In genomic region chr6:42381916-42382381, GRCm38 (mm10) we compare ENCODE assay signal across 11 mouse cellular contexts. TPM values are rescaled to one million over a fixed set of nuclear protein-coding genes. Genes with fewer than 3 reads are reported as not detected.
DNase-seq lines count a peak whose midpoint lies in the region; ATAC-seq and TF ChIP-seq lines count a peak whose summit lies in the region.
"Had no signal": no experiment of that assay in that cellular context is flagged by ENCODE, and none has a peak within 500 bp of the region (broad histone marks: within the 10 kb centered on the region; RNA-seq: fewer than 3 reads in every experiment).

No protein-coding gene starts in this region.

- no peak for DNase-seq in lung, adult 2 months
- DNase-seq in fat pad, adult 2 months (ENCODE audit: extremely low read depth, low read depth, low spot score) = peak; percentile 30
- DNase-seq in kidney, postnatal 0 days (ENCODE audit: low spot score) = peak; percentile 82
- no peak for DNase-seq in testis, postnatal 10 days (ENCODE audit: low spot score)
- no peak for DNase-seq in layer of hippocampus, adult 9-10 months (ENCODE audit: low spot score)

- 26% methylated on average over 9 of the region's 9 CpGs for WGBS in lung, embryonic 16.5 days
- 29% methylated on average over 9 of the region's 9 CpGs for WGBS in lung, adult 2 months
- WGBS in kidney, postnatal 0 days = 25% methylated on average over 9 of the region's 9 CpGs
- WGBS in stomach, embryonic 15.5 days = 26% methylated on average over 9 of the region's 9 CpGs

- H3K36me3 ChIP-seq in lung, embryonic 16.5 days (ENCODE audit: control insufficient read depth, insufficient read depth, low read length) = no peaks in the 10 kb centered on the region
- H3K36me3 ChIP-seq in kidney, postnatal 0 days (ENCODE audit: insufficient read depth, low read length) = no peaks in the 10 kb centered on the region
- no peaks in the 10 kb centered on the region for H3K36me3 ChIP-seq in stomach, embryonic 15.5 days

- no peak for TF ChIP-seq POLR2A in lung, adult 2 months (IDR thresholded peaks at IDR 0.05; ENCODE audit: borderline replicate concordance, extremely low read depth, low read depth, low read length)

- H3K4me3 ChIP-seq in lung, embryonic 16.5 days (ENCODE audit: low read length) = no peak overlapping the region
- no peak overlapping the region for H3K4me3 ChIP-seq in lung, adult 2 months (replicated peaks; ENCODE audit: extremely low read depth, low read depth, low read length)
- no peak overlapping the region for H3K4me3 ChIP-seq in kidney, postnatal 0 days (replicated peaks; ENCODE audit: low read depth, low read length)
- H3K4me3 ChIP-seq in stomach, embryonic 15.5 days (replicated peaks) = no peak overlapping the region
- H3K4me3 ChIP-seq: erythroblast, embryonic 14.5 days had no signal

- H3K4me1 ChIP-seq in lung, embryonic 16.5 days (replicated peaks; ENCODE audit: control insufficient read depth, insufficient read depth, low read length) = peaks cover 13% of the 10 kb centered on the region
- peaks cover 10% of the 10 kb centered on the region for H3K4me1 ChIP-seq in lung, adult 2 months (ENCODE audit: control insufficient read depth, insufficient read depth, low read length)
- H3K4me1 ChIP-seq in kidney, postnatal 0 days (replicated peaks; ENCODE audit: insufficient read depth, low read length) = peaks cover 5% of the 10 kb centered on the region; the same call in 1 of the 2 replicates
- no peaks in the 10 kb centered on the region for H3K4me1 ChIP-seq in stomach, embryonic 15.5 days

- peak overlapping the region; percentile 76 for H3K27ac ChIP-seq in lung, embryonic 16.5 days (ENCODE audit: low read length)
- H3K27ac ChIP-seq in kidney, postnatal 0 days = peak overlapping the region; percentile 80
- 0 out of 2 replicates have a peak overlapping the region, but pooled peaks have one; percentile 5 for H3K27ac ChIP-seq in stomach, embryonic 15.5 days
- H3K27ac ChIP-seq: macrophage had no signal

- peak; percentile 75 for ATAC-seq in lung, embryonic 16.5 days (ENCODE audit: low read depth)
- ATAC-seq in kidney, postnatal 0 days (replicated peaks; ENCODE audit: low FRiP score, low read depth) = peak; percentile 29; the same call in 1 of the 2 replicates
- ATAC-seq in stomach, embryonic 15.5 days (ENCODE audit: insufficient read depth, low FRiP score, low read depth) = no peak
- ATAC-seq: hindbrain, embryonic 16.5 days had no signal

- H3K9ac ChIP-seq in lung, embryonic 16.5 days (ENCODE audit: low read length) = peak overlapping the region; percentile 33; the same call in 1 of the 2 replicates
- H3K9ac ChIP-seq in kidney, postnatal 0 days (ENCODE audit: low read depth, low read length) = no peak overlapping the region
- no peak overlapping the region for H3K9ac ChIP-seq in stomach, embryonic 15.5 days

- H3K4me2 ChIP-seq in lung, embryonic 16.5 days (ENCODE audit: low read depth, low read length) = no peak overlapping the region
- H3K4me2 ChIP-seq in kidney, postnatal 0 days (ENCODE audit: low read length) = peak overlapping the region; percentile 11; the same call in 1 of the 2 replicates
- H3K4me2 ChIP-seq in stomach, embryonic 15.5 days = no peak overlapping the region

- TF ChIP-seq CTCF in lung, adult 2 months (IDR thresholded peaks at IDR 0.05; ENCODE audit: insufficient read depth, low read length) = no peak
- TF ChIP-seq CTCF in kidney, postnatal 0 days (IDR thresholded peaks at IDR 0.05; ENCODE audit: low read depth) = no peak

- H3K27me3 ChIP-seq in lung, embryonic 16.5 days (ENCODE audit: control insufficient read depth, insufficient read depth, low read depth, low read length) = no peaks in the 10 kb centered on the region
- H3K27me3 ChIP-seq in kidney, postnatal 0 days (ENCODE audit: insufficient read depth, low read length) = no peaks in the 10 kb centered on the region
- H3K27me3 ChIP-seq in stomach, embryonic 15.5 days (replicated peaks) = no peaks in the 10 kb centered on the region

- no peaks in the 10 kb centered on the region for H3K9me3 ChIP-seq in lung, embryonic 16.5 days (ENCODE audit: control insufficient read depth, low read length)
- no peaks in the 10 kb centered on the region for H3K9me3 ChIP-seq in kidney, postnatal 0 days (replicated peaks; ENCODE audit: low read length)
- H3K9me3 ChIP-seq in stomach, embryonic 15.5 days = no peaks in the 10 kb centered on the region

RNA-seq across cellular contexts. Expression of gene Epha1, which starts 8.9 kb away (rescaled TPM):
- 18.5 and 18.8 TPM in 2 replicates for polyA plus RNA-seq in lung, embryonic 16.5 days (2015; fragmentation: Nextera tagmentation; extraction: Ambion mirVana)
- polyA plus RNA-seq in lung, adult 2 months (2012; rRNA removed) = 22.4 and 26.7 TPM in 2 replicates
- polyA plus RNA-seq in kidney, postnatal 0 days (2015; fragmentation: Nextera tagmentation; extraction: Ambion mirVana) = 6.6 and 6.9 TPM in 2 replicates
- polyA plus RNA-seq in stomach, embryonic 15.5 days (2015; fragmentation: Nextera tagmentation; extraction: Ambion mirVana) = 16.3 and 16.9 TPM in 2 replicates
- polyA plus RNA-seq: macrophage had no signal

RNA-seq across cellular contexts. Expression of gene Tas2r143, which starts 18.1 kb away (rescaled TPM):
- not detected in 2 replicates for polyA plus RNA-seq in lung, embryonic 16.5 days (2015; fragmentation: Nextera tagmentation; extraction: Ambion mirVana)
- polyA plus RNA-seq in lung, adult 2 months (2012; rRNA removed) = 0.63 and 0.92 TPM in 2 replicates
- not detected in 2 replicates for polyA plus RNA-seq in kidney, postnatal 0 days (2015; fragmentation: Nextera tagmentation; extraction: Ambion mirVana)
- not detected in 2 replicates for polyA plus RNA-seq in stomach, embryonic 15.5 days (2015; fragmentation: Nextera tagmentation; extraction: Ambion mirVana)
- polyA plus RNA-seq: erythroblast, embryonic 14.5 days; hindbrain, embryonic 16.5 days; macrophage; testis, adult 2 months had no signal

RNA-seq across cellular contexts. Expression of gene Tas2r135, which starts 23.3 kb away (rescaled TPM):
- polyA plus RNA-seq in lung, embryonic 16.5 days (2015; fragmentation: Nextera tagmentation; extraction: Ambion mirVana) = not detected in 2 replicates
- 0.50 TPM in 1 of 2 replicates, not detected in the other for polyA plus RNA-seq in lung, adult 2 months (2012; rRNA removed)
- not detected in 2 replicates for polyA plus RNA-seq in kidney, postnatal 0 days (2015; fragmentation: Nextera tagmentation; extraction: Ambion mirVana)
- polyA plus RNA-seq in stomach, embryonic 15.5 days (2015; fragmentation: Nextera tagmentation; extraction: Ambion mirVana) = not detected in 2 replicates
- polyA plus RNA-seq: erythroblast, embryonic 14.5 days; hindbrain, embryonic 16.5 days; macrophage; testis, adult 2 months had no signal

RNA-seq across cellular contexts. Expression of gene Zyx, which starts 32.5 kb away (rescaled TPM):
- 188 and 203 TPM in 2 replicates for polyA plus RNA-seq in lung, embryonic 16.5 days (2015; fragmentation: Nextera tagmentation; extraction: Ambion mirVana)
- 311 and 352 TPM in 2 replicates for polyA plus RNA-seq in lung, adult 2 months (2012; rRNA removed)
- 92.9 and 103 TPM in 2 replicates for polyA plus RNA-seq in kidney, postnatal 0 days (2015; fragmentation: Nextera tagmentation; extraction: Ambion mirVana)
- 96.9 and 105 TPM in 2 replicates for polyA plus RNA-seq in stomach, embryonic 15.5 days (2015; fragmentation: Nextera tagmentation; extraction: Ambion mirVana)

RNA-seq across cellular contexts. Expression of gene Tas2r126, which starts 52.4 kb away (rescaled TPM):
- polyA plus RNA-seq in lung, embryonic 16.5 days (2015; fragmentation: Nextera tagmentation; extraction: Ambion mirVana) = not detected in 2 replicates
- polyA plus RNA-seq in lung, adult 2 months (2012; rRNA removed) = 0.22 TPM in 1 of 2 replicates, not detected in the other
- not detected in 2 replicates for polyA plus RNA-seq in kidney, postnatal 0 days (2015; fragmentation: Nextera tagmentation; extraction: Ambion mirVana)
- not detected in 2 replicates for polyA plus RNA-seq in stomach, embryonic 15.5 days (2015; fragmentation: Nextera tagmentation; extraction: Ambion mirVana)
- polyA plus RNA-seq: erythroblast, embryonic 14.5 days; hindbrain, embryonic 16.5 days; macrophage; testis, adult 2 months had no signal

Comparison
In these comparisons a context has a peak if more than half of its experiments do, and no peak if none do; other contexts are left out.
1. H3K27ac ChIP-seq: peak in every context shown above with its lines; median percentile 80 in kidney, postnatal 0 days; 76 in lung, embryonic 16.5 days; 5 in stomach, embryonic 15.5 days.
2. DNase-seq: peak in fat pad, adult 2 months (single experiment) and kidney, postnatal 0 days (single experiment); none in lung, adult 2 months (single experiment), testis, postnatal 10 days (single experiment) and layer of hippocampus, adult 9-10 months (single experiment).